Mouse (Mus musculus) liver, embryonic 16.5 days (tissue): Measurements from ENCODE around the gene Tm4sf1. TPM values are rescaled to one million over a fixed set of nuclear protein-coding genes. Genes with fewer than 3 reads are reported as not detected.

Experiments used
- ATAC-seq: fragments of 200-750 bp; cut with Nextera tagmentation; 2 replicates; pipeline ENCODE4 v1.8.0; 2017; ENCODE audit warnings: low read depth, mild to moderate bottlenecking, moderate number of reproducible peaks, moderate library complexity
- H3K27ac ChIP-seq: fragments of 300-500 bp; sonication (generic); 2 replicates; pipeline ENCODE4 v1.5.1; 2014; ENCODE audit warnings: mild to moderate bottlenecking, low read length
- H3K27me3 ChIP-seq: fragments of 300-500 bp; sonication (generic); 2 replicates; pipeline ENCODE4 v1.6.1; 2014; ENCODE audit warnings: low read depth, low read length, mixed read lengths; ENCODE audit not compliant: control insufficient read depth, insufficient read depth
- H3K36me3 ChIP-seq: fragments of 300-500 bp; sonication (generic); 2 replicates; pipeline ENCODE4 v1.6.1; 2014; ENCODE audit warnings: mild to moderate bottlenecking; ENCODE audit not compliant: control insufficient read depth, insufficient read depth
- H3K4me1 ChIP-seq: fragments of 300-500 bp; sonication (generic); 2 replicates; pipeline ENCODE4 v1.6.1; 2014; ENCODE audit warnings: low read depth, low read length, mixed read lengths; ENCODE audit not compliant: control insufficient read depth
- H3K4me2 ChIP-seq: fragments of 300-500 bp; sonication (generic); 2 replicates; pipeline ENCODE4 v1.6.1; 2014; ENCODE audit warnings: low read depth, low read length, mixed read lengths
- H3K4me3 ChIP-seq: fragments of 300-500 bp; sonication (generic); 2 replicates; pipeline ENCODE4 v1.5.1; 2014; ENCODE audit warnings: low read depth, mild to moderate bottlenecking, low read length
- H3K9ac ChIP-seq: fragments of 300-500 bp; sonication (generic); 2 replicates; pipeline ENCODE4 v1.6.1; 2014; ENCODE audit warnings: low read depth, low read length
- H3K9me3 ChIP-seq: fragments of 300-500 bp; sonication (generic); replicated peaks from 2 replicates; pipeline ENCODE4 v1.6.1; 2016; ENCODE audit warnings: low read length; ENCODE audit not compliant: control insufficient read depth
- WGBS: fragments of 180-500 bp; shearing (Covaris S2); extraction: QIAGEN DNeasy Blood & Tissue Kit; methylation state at CpG from one replicate; pipeline ENCODE4 v1.1.7; 2014; ENCODE audit not compliant: insufficient replicate concordance; 5-methylcytosine and 5-hydroxymethylcytosine counted together
- polyA plus RNA-seq: library from polyadenylated mRNA; unstranded; fragments of >200 nt; fragmentation: Nextera tagmentation; extraction: Ambion mirVana; gene quantifications from 2 replicates; pipeline ENCODE4 v1.2.1, GENCODE M21; 2015

Gene Tm4sf1
- polyA plus RNA-seq, 1 experiment from 2014 or later, result 13.2 TPM

- Histone ChIP-seq H3K4me3 (no peak overlapping the region), H3K9me3 (no peaks in the 10 kb centered on the region), H3K9ac (no peak overlapping the region), H3K27ac (no peak overlapping the region), H3K4me1 (no peaks in the 10 kb centered on the region), H3K36me3 (no peaks in the 10 kb centered on the region), H3K4me2 (no peak overlapping the region), H3K27me3 (no peaks in the 10 kb centered on the region)
- no peak for ATAC-seq
- 49% methylated on average over 4 of the region's 4 CpGs for WGBS
These were observed 7.9 kb downstream of the Tm4sf1 start for GRCm38 (mm10) chr3:57293925-57294324.

- H3K4me2 ChIP-seq, result no peak overlapping the region
- WGBS, result 64% methylated on average over 11 of the region's 11 CpGs
- H3K9ac ChIP-seq, result no peak overlapping the region
- H3K9me3 ChIP-seq, result no peaks in the 10 kb centered on the region
- no peaks in the 10 kb centered on the region for H3K36me3 ChIP-seq
- no peak overlapping the region for H3K27ac ChIP-seq
- no peak overlapping the region for H3K4me3 ChIP-seq
- no peaks in the 10 kb centered on the region for H3K27me3 ChIP-seq
- H3K4me1 ChIP-seq, result peaks cover 2% of the 10 kb centered on the region; the same call in 1 of the 2 replicates
- ATAC-seq, result no peak
These were observed 9.0 kb downstream of the Tm4sf1 start for GRCm38 (mm10) chr3:57292826-57293225.

- Histone ChIP-seq H3K36me3 (no peaks in the 10 kb centered on the region), H3K4me1 (peaks cover 2% of the 10 kb centered on the region), H3K4me2 (no peak overlapping the region), H3K4me3 (no peak overlapping the region), H3K27me3 (no peaks in the 10 kb centered on the region), H3K9me3 (no peaks in the 10 kb centered on the region), H3K9ac (no peak overlapping the region), H3K27ac (no peak overlapping the region; the same call in 1 of the 2 replicates)
- WGBS, result 54% methylated on average over 1 of the region's 1 CpGs
- ATAC-seq, result no peak
These were observed 12.8 kb downstream of the Tm4sf1 start for GRCm38 (mm10) chr3:57288944-57289491.

- WGBS, result 21% methylated on average over 7 of the region's 7 CpGs
- Histone ChIP-seq H3K4me2 (no peak overlapping the region), H3K4me3 (no peak overlapping the region), H3K9me3 (no peaks in the 10 kb centered on the region), H3K27ac (peak overlapping the region; percentile 15; the same call in 1 of the 2 replicates), H3K9ac (no peak overlapping the region), H3K4me1 (peaks cover 2% of the 10 kb centered on the region), H3K27me3 (no peaks in the 10 kb centered on the region), H3K36me3 (no peaks in the 10 kb centered on the region)
- 0 out of 2 replicates have a peak, but pooled peaks have one; percentile 27 for ATAC-seq
These were observed 13.7 kb downstream of the Tm4sf1 start for GRCm38 (mm10) chr3:57287854-57288720.

- no peak overlapping the region for H3K9ac ChIP-seq
- H3K9me3 ChIP-seq, result no peaks in the 10 kb centered on the region
- H3K4me2 ChIP-seq, result no peak overlapping the region
- WGBS, result 35% methylated on average over 4 of the region's 4 CpGs
- H3K36me3 ChIP-seq, result no peaks in the 10 kb centered on the region
- H3K27ac ChIP-seq, result no peak overlapping the region
- H3K4me1 ChIP-seq, result peaks cover 2% of the 10 kb centered on the region
- no peak for ATAC-seq
- no peak overlapping the region for H3K4me3 ChIP-seq
- no peaks in the 10 kb centered on the region for H3K27me3 ChIP-seq
These were observed 14.3 kb downstream of the Tm4sf1 start for GRCm38 (mm10) chr3:57287438-57287837.

GRCm38 (mm10) chr3:57278225-57278624, 23.6 kb downstream of the Tm4sf1 start:
- Histone ChIP-seq H3K27ac (no peak overlapping the region), H3K27me3 (no peaks in the 10 kb centered on the region), H3K4me2 (no peak overlapping the region), H3K36me3 (no peaks in the 10 kb centered on the region), H3K4me3 (no peak overlapping the region), H3K9ac (no peak overlapping the region), H3K9me3 (no peaks in the 10 kb centered on the region), H3K4me1 (no peaks in the 10 kb centered on the region)
- WGBS, result 62% methylated on average over 4 of the region's 4 CpGs
- no peak for ATAC-seq

GRCm38 (mm10) chr3:57277453-57277852, 24.3 kb downstream of the Tm4sf1 start:
- H3K27ac ChIP-seq, result no peak overlapping the region
- no peaks in the 10 kb centered on the region for H3K36me3 ChIP-seq
- H3K4me2 ChIP-seq, result no peak overlapping the region
- WGBS, result 49% methylated on average over 5 of the region's 5 CpGs
- H3K4me1 ChIP-seq, result no peaks in the 10 kb centered on the region
- H3K4me3 ChIP-seq, result no peak overlapping the region
- no peaks in the 10 kb centered on the region for H3K9me3 ChIP-seq
- peak; percentile 92 for ATAC-seq
- H3K9ac ChIP-seq, result no peak overlapping the region
- no peaks in the 10 kb centered on the region for H3K27me3 ChIP-seq

- WGBS, result 67% methylated on average over 3 of the region's 3 CpGs
- no peaks in the 10 kb centered on the region for H3K4me1 ChIP-seq
- H3K9me3 ChIP-seq, result no peaks in the 10 kb centered on the region
- no peak overlapping the region for H3K4me3 ChIP-seq
- no peak overlapping the region for H3K9ac ChIP-seq
- no peak overlapping the region for H3K4me2 ChIP-seq
- no peak overlapping the region for H3K27ac ChIP-seq
- ATAC-seq, result no peak
- H3K27me3 ChIP-seq, result no peaks in the 10 kb centered on the region
- H3K36me3 ChIP-seq, result no peaks in the 10 kb centered on the region
These were observed 25.0 kb downstream of the Tm4sf1 start for GRCm38 (mm10) chr3:57276821-57277220.

- Histone ChIP-seq H3K27ac (no peak overlapping the region), H3K27me3 (no peaks in the 10 kb centered on the region), H3K36me3 (no peaks in the 10 kb centered on the region), H3K4me1 (no peaks in the 10 kb centered on the region), H3K9ac (no peak overlapping the region), H3K4me3 (no peak overlapping the region), H3K9me3 (no peaks in the 10 kb centered on the region), H3K4me2 (no peak overlapping the region)
- no peak for ATAC-seq
- 48% methylated on average over 2 of the region's 2 CpGs for WGBS
These were observed 32.8 kb downstream of the Tm4sf1 start for GRCm38 (mm10) chr3:57268994-57269393.
